Mouse (Mus musculus) kidney, embryonic 14.5 days (tissue): ENCODE measurements around the gene Bnip2. TPM values are rescaled to one million over a fixed set of nuclear protein-coding genes. Genes with fewer than 3 reads are reported as not detected.

Source experiments
- ATAC-seq: fragments of 200-750 bp; cut with Nextera tagmentation; 2 replicates; pipeline ENCODE4 v1.8.0; 2017; ENCODE audit warnings: moderate number of reproducible peaks, mild to moderate bottlenecking, moderate TSS enrichment, moderate library complexity; ENCODE audit not compliant: low FRiP score, low TSS enrichment
- H3K27ac ChIP-seq: fragments of 300-500 bp; sonication (generic); 2 replicates; pipeline ENCODE4 v1.5.1; 2014; ENCODE audit warnings: low read depth, mild to moderate bottlenecking, low read length, moderate library complexity, mixed read lengths
- H3K27me3 ChIP-seq: fragments of 300-500 bp; sonication (generic); 2 replicates; pipeline ENCODE4 v1.6.1; 2014; ENCODE audit warnings: mild to moderate bottlenecking, low read length; ENCODE audit not compliant: control insufficient read depth, insufficient read depth
- H3K36me3 ChIP-seq: fragments of 300-500 bp; sonication (generic); 2 replicates; pipeline ENCODE4 v1.6.1; 2014; ENCODE audit warnings: low read length, mixed read lengths; ENCODE audit not compliant: control insufficient read depth, insufficient read depth
- H3K4me1 ChIP-seq: fragments of 300-500 bp; sonication (generic); 2 replicates; pipeline ENCODE4 v1.6.1; 2014; ENCODE audit warnings: low read length, mixed read lengths; ENCODE audit not compliant: control insufficient read depth, insufficient read depth
- H3K4me2 ChIP-seq: fragments of 300-500 bp; sonication (generic); replicated peaks from 2 replicates; pipeline ENCODE4 v1.6.1; 2014; ENCODE audit warnings: low read depth, mild to moderate bottlenecking, low read length
- H3K4me3 ChIP-seq: fragments of 300-500 bp; sonication (generic); 2 replicates; pipeline ENCODE4 v1.5.1; 2014; ENCODE audit warnings: mild to moderate bottlenecking, low read length
- H3K9ac ChIP-seq: fragments of 300-500 bp; sonication (generic); 2 replicates; pipeline ENCODE4 v1.6.1; 2014; ENCODE audit warnings: low read depth, mild to moderate bottlenecking, low read length, moderate library complexity
- H3K9me3 ChIP-seq: fragments of 300-500 bp; sonication (generic); 2 replicates; pipeline ENCODE4 v1.6.1; 2016; ENCODE audit warnings: low read length; ENCODE audit not compliant: control insufficient read depth
- WGBS: fragments of 180-500 bp; shearing (Covaris S2); extraction: QIAGEN DNeasy Blood & Tissue Kit; methylation state at CpG from one replicate; pipeline ENCODE4 v1.1.7; 2014; 5-methylcytosine and 5-hydroxymethylcytosine counted together
- polyA plus RNA-seq: library from polyadenylated mRNA; unstranded; fragments of >200 nt; fragmentation: Nextera tagmentation; extraction: Ambion mirVana; gene quantifications from 2 replicates; pipeline ENCODE4 v1.2.1, GENCODE M21; 2014

The Bnip2 gene
- polyA plus RNA-seq, 1 experiment from 2014 or later = 124 TPM

DNA sequence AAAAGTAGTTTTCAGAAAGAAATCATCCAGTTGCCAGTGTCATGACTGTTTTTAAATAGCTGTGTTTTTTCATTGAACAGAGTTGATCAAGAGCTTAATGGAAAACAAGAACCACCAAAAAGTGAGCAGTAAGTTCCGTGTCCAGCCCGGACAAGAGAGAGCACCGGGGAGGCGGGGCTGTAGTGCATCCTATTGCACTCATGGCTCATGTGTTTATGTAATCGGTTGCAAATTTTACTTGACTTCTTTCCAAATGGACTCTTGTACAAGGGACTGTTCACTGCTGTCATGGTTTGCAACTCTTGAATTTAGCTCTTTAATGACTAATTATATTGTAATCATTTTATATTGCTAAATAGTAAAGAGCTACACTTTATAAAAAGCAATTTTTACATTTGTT is 17.7 kb downstream of the Bnip2 start:
- 92% methylated on average over 5 of the region's 5 CpGs for WGBS
- Histone ChIP-seq H3K36me3 (peaks cover 74% of the 10 kb centered on the region), H3K27me3 (no peaks in the 10 kb centered on the region), H3K4me1 (peaks cover 3% of the 10 kb centered on the region; the same call in 1 of the 2 replicates), H3K27ac (no peak overlapping the region), H3K4me3 (no peak overlapping the region), H3K9me3 (no peaks in the 10 kb centered on the region), H3K4me2 (no peak overlapping the region), H3K9ac (no peak overlapping the region)
- no peak for ATAC-seq

DNA sequence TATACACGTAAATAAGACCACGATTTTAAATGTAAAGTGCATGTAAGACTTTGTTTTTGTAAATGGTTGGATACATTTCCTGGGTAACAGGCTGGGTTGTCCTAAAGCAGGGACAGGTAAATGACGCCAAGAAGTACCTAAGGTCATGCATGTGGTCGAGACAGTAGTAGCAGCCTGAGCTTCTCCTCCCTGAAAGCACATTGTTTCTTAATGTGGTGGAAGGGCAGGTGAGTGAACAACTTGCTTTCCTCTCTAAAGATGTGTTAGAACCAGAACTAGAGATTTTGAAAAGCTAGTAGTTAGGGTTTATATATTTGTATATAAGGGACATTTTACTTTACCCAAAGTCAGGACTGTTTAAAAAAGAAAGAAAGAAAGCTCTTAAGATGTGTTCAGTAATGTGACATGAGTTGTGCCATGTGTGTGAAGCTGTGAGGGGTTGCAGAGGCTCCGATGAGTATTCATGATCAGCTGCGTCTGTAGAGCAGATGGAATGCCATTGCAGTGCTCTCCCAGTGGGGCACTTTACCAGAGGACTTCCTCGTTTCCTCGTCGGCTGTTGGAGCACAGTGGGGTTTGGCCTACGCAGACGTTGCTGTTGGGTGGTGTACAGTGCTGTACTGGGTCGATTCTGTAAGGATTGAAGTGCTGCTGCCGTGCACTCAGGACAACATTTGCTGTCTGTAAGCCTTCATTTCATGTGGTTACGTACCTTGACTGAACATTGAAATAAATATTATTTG is 18.4 kb downstream of the Bnip2 start:
- Histone ChIP-seq H3K27me3 (no peaks in the 10 kb centered on the region), H3K4me1 (peaks cover 4% of the 10 kb centered on the region; the same call in 1 of the 2 replicates), H3K9me3 (no peaks in the 10 kb centered on the region), H3K4me2 (no peak overlapping the region), H3K36me3 (peaks cover 67% of the 10 kb centered on the region), H3K4me3 (no peak overlapping the region), H3K27ac (no peak overlapping the region), H3K9ac (no peak overlapping the region)
- ATAC-seq = no peak
- WGBS = 89% methylated on average over 14 of the region's 14 CpGs

DNA sequence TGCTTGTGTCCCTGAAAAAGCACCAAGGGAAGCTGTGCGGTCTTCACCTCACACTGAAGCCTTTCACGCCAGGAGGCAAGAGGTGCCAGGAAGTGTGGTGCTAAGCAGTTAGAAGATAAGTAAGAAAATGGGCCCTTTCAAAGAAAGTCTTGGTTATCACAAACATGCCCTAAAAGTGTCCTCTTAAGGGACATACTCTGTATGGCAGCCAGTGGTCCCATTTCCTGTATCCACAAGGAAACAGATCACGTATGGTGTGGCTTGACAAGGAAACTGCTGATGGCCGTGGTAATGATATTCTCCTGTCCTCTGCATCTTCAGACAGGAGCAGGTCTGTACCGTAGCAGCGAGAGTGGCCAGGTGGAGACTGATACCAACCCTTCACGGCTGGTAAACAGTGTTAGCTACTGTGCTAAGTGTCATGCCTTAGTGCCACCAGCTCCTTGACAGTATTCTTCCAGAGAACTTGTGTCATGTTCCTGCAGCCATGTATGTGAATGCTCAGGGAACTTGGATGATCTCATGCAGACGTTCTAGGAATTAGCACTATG is 20.6 kb downstream of the Bnip2 start:
- Histone ChIP-seq H3K27me3 (no peaks in the 10 kb centered on the region), H3K4me2 (no peak overlapping the region), H3K27ac (no peak overlapping the region), H3K9ac (no peak overlapping the region), H3K9me3 (no peaks in the 10 kb centered on the region), H3K4me3 (no peak overlapping the region), H3K4me1 (peaks cover 13% of the 10 kb centered on the region), H3K36me3 (peaks cover 46% of the 10 kb centered on the region)
- no peak for ATAC-seq
- WGBS = 85% methylated on average over 8 of the region's 8 CpGs

DNA sequence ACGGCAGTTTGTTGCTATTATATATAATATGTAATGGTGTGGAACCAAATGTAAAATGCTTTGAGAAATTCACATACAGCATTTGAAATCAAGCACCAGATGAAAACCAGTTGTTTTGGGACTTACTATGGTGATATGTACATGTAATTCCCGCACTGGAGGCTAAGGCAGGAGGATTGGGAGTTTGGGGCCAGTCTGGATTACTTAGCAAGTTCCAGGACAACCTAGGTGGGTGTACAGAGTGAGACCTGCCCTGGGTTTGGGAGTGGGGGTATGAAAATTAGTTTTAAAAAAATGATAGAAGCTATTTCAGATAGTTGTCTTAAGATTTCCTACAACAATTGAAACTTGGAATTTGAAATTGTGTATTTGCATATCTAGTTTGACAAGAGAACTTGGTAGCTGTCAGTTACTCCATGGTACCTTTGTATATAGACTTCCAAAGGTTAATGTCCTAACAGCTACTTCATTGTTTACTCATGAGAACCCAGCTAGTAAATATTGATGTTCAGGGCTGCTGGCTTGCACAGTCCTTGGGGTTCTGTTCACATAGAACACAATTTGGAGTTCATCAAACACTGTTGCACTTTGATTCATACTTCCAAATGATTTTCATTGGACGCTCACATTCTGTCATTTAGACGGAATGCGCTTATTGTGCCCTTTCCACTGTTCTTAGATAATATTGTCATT is 21.7 kb downstream of the Bnip2 start:
- Histone ChIP-seq H3K27me3 (no peaks in the 10 kb centered on the region), H3K27ac (no peak overlapping the region), H3K9ac (no peak overlapping the region), H3K4me2 (no peak overlapping the region), H3K36me3 (peaks cover 40% of the 10 kb centered on the region), H3K4me3 (no peak overlapping the region), H3K9me3 (no peaks in the 10 kb centered on the region), H3K4me1 (peaks cover 13% of the 10 kb centered on the region)
- ATAC-seq = no peak
- WGBS = 94% methylated on average over 5 of the region's 5 CpGs

DNA sequence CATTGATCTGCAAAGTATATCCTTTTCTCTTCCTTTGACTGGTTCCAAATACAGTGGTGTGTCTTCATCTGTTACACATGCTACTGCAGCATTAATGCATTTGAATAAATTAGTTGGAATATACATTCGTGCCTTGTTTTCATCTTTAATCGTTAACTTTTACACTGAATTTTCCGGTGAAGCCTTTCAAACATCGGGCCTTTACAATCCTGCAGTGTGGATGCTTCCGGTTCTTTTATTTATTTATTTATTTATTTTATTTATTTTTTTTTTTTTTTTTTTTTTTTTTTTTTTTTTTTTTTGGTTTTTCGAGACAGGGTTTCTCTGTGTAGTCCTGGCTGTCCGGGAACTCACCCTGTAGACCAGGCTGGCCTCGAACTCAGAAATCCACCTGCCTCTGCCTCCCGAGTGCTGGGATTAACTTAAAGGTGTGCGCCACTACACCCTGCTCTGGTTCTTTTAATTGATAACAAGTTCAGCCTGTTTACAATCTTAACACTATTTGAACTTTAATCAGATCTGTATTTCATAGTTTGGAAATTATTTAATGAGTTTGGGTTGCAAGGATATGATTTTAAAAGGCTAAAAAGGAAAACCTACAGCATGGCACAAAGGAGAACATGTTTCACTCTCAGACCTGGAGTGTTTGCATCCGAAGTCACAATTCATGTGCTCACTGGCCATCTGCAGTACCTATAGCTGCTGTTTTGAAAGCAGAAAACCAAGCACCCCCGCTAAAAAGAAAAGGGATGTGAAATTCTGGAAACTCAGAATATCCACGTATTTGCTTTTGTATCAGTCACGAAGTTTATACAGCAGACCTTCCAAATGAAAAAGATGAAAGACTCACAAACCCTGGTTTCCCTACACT is 22.5 kb downstream of the Bnip2 start:
- Histone ChIP-seq H3K4me1 (peaks cover 13% of the 10 kb centered on the region), H3K27me3 (no peaks in the 10 kb centered on the region), H3K4me2 (peak overlapping the region; percentile 84), H3K27ac (peak overlapping the region; percentile 94; the same call in 1 of the 2 replicates), H3K36me3 (peaks cover 43% of the 10 kb centered on the region), H3K9me3 (no peaks in the 10 kb centered on the region), H3K4me3 (peak overlapping the region; percentile 93), H3K9ac (peak overlapping the region; percentile 96; the same call in 1 of the 2 replicates)
- 63% methylated on average over 14 of the region's 14 CpGs for WGBS
- ATAC-seq = peak; percentile 32

DNA sequence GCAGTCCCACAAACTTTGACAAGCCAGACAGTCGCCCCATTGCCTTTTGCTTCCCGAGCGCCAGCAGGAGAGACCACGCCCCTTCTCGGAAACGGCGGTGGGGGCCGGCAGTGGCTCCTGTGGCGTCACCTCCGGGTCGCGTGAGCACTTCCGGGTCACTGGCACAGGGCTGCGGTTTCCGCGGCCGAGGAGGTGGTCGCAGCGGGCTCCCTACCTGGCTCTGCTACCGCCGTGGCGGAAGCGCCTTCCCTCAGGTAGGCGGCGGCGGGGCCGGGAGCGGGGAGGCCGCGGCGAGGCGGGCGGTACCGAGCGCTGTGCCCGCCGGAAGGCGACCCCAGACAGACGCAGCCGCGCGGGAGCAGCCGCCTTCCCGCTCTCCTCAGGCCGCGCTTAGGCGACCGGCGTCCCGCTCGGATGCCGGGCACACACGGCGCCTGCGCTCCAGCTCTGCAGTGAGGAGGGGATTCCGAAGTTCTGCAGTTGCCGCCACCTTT is 23.2 kb downstream of the Bnip2 start, which contains the start of gene Gtf2a2:
TSS of gene Gtf2a2 (plus strand) at position 143 of the 494 bp plus-strand sequence.
- peak within 1 kb of the TSS; percentile 94 for H3K27ac ChIP-seq
- ATAC-seq = peak; percentile 98
- H3K4me3 ChIP-seq = peak within 1 kb of the TSS; percentile 93
- H3K36me3 ChIP-seq = peaks cover 42% of the 10 kb centered on the region
- H3K4me1 ChIP-seq = peaks cover 13% of the 10 kb centered on the region
- WGBS = under 1% methylated on average over 51 of the region's 57 CpGs
- peak within 1 kb of the TSS; percentile 84 for H3K4me2 ChIP-seq
- no peaks in the 10 kb centered on the region for H3K27me3 ChIP-seq
- H3K9ac ChIP-seq = peak within 1 kb of the TSS; percentile 96
- H3K9me3 ChIP-seq = no peaks in the 10 kb centered on the region

DNA sequence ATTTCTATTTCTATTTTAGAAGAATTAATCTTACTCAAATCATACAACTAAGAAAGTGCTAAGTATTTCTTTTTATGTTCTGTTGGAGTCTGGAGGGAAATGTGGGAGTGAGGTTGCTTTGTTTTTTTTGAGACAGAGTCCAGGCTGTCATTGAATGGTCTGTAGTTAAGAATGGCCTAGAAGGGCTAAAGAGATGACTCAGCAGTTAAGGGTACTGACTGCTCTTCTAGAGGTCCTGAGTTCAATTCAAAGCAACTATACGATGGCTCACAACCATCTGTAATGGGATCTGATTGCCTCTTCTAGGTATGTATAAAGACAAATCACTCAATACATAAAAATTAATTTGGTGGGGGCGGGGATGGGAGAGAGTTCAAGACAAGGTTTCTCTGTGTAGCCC is 26.4 kb downstream of the Bnip2 start:
- H3K9me3 ChIP-seq = no peaks in the 10 kb centered on the region
- no peaks in the 10 kb centered on the region for H3K27me3 ChIP-seq
- H3K36me3 ChIP-seq = peaks cover 28% of the 10 kb centered on the region
- H3K4me3 ChIP-seq = no peak overlapping the region
- WGBS = 83% methylated on average over 2 of the region's 2 CpGs
- no peak overlapping the region for H3K4me2 ChIP-seq
- H3K4me1 ChIP-seq = peaks cover 13% of the 10 kb centered on the region
- no peak for ATAC-seq
- no peak overlapping the region for H3K27ac ChIP-seq
- H3K9ac ChIP-seq = no peak overlapping the region

DNA sequence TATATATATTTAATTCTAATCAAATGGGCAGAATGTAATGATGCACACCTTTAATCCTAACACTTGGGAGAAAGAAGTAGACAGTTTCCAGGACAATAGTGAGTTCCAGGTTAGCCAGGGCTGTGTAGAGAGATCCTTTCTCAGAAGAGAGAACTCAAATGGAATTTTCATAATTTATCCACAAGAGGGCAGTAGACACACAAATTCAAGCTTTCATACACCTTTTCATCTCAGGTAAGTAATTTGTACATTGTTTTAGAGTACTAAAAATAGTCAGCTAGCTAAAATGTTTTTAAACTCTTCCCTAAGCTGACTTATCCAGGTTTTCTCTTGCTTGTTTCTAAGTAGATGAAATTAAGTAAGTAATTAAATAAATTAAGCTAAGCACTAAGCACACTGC is 29.6 kb downstream of the Bnip2 start:
- ATAC-seq = no peak
- H3K4me3 ChIP-seq = no peak overlapping the region
- H3K36me3 ChIP-seq = peaks cover 30% of the 10 kb centered on the region

More for the DNA sequence above, 29.6 kb downstream of the Bnip2 start:
- Histone ChIP-seq H3K27me3 (no peaks in the 10 kb centered on the region), H3K27ac (no peak overlapping the region), H3K9me3 (no peaks in the 10 kb centered on the region), H3K9ac (no peak overlapping the region), H3K4me1 (peaks cover under 1% of the 10 kb centered on the region), H3K4me2 (no peak overlapping the region)
